Comparison of ENCODE assay signal across 14 mouse cellular contexts in the genomic region with DNA sequence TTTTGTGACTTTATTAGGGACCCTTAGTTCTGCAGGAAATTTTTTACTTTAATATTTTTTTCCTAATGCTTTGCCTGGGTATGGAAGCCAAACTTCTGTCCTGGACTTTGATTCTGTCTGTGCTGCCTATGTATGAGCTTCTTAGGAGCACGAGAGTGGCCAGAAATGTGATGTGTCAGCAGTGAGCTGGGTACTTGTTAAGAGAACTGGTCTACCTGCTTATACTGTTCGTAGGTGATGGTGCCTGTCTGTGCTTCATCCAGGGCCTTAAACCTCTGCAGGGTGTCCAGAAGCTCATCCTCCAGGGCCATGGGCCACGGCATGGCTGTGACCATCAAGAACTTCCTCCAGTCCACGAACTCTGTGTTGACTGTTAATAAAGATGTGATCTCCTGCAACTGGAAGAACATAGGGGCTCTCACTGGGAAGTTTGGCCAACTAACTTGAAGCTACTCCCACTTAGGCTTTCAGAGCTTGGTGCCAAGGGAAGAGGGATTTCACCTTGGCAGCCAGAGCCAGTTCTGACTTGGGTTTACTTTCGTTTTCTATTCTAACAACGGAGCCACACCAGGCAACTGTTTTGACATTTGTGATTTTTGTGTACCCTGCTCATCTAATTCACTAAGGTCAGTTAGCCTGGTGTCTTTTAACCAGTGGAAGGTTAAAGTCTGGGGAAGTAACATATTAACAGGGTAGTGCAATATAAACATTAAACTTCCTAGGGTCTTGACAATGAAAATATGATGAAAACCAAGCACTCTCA.
DNase-seq lines count a peak whose midpoint lies in the region; TF ChIP-seq lines count a peak whose summit lies in the region.
"Had no signal": no experiment of that assay in that cellular context is flagged by ENCODE, and none has a peak within 500 bp of the region (broad histone marks: within the 10 kb centered on the region; RNA-seq: fewer than 3 reads in every experiment).

No protein-coding gene starts in this region.

- no peak overlapping the region for H3K27ac ChIP-seq in cerebellum, adult 2 months (ENCODE audit: insufficient read depth, low read length)
- H3K27ac ChIP-seq: forebrain, embryonic 12.5 days; intestine, embryonic 15.5 days had no signal

- no peak for TF ChIP-seq CTCF in cerebellum, adult 2 months (IDR thresholded peaks at IDR 0.05; ENCODE audit: borderline replicate concordance, insufficient read depth, low read depth, low read length)

- 82% methylated on average over 6 of the region's 6 CpGs for WGBS in cerebellum, adult 2 months

- no peaks in the 10 kb centered on the region for H3K27me3 ChIP-seq in cerebellum, adult 2 months (ENCODE audit: control insufficient read depth, insufficient read depth, low read length)
- H3K27me3 ChIP-seq: forebrain, embryonic 12.5 days; intestine, embryonic 15.5 days had no signal

- no peak for TF ChIP-seq POLR2A in cerebellum, adult 2 months (IDR thresholded peaks at IDR 0.05; ENCODE audit: borderline replicate concordance, insufficient read depth, low read length)

- peak; percentile 17 to 79 for DNase-seq in adrenal gland, adult (ENCODE audit: inconsistent age in 2 of 2, low spot score in 1 of 2)
- DNase-seq in adrenal gland, postnatal 25 days: no peak
- peak; percentile 2 for DNase-seq in 416B (ENCODE audit: low read depth)
- peak; percentile 42 for DNase-seq in adrenal gland, postnatal 10 days
- DNase-seq in kidney, postnatal 14 days: peak; percentile 18
- DNase-seq in spleen, adult 12 weeks (ENCODE audit: low spot score): no peak
- DNase-seq in c-Kit-positive CD71-positive TER-119-positive erythroid progenitor cells, embryonic 14.5 days (ENCODE audit: low spot score): no peak
- no peak for DNase-seq in cerebellum, adult 2 months
- DNase-seq: cerebellum, adult 11-12 months; heart, postnatal 14 days; lung, embryonic 14.5 days; midbrain, embryonic 14.5 days had no signal

- no peak overlapping the region for H3K4me3 ChIP-seq in cerebellum, adult 2 months (replicated peaks; ENCODE audit: insufficient read depth, low read depth, low read length)
- H3K4me3 ChIP-seq: forebrain, embryonic 12.5 days; intestine, embryonic 15.5 days had no signal

- H3K4me1 ChIP-seq in cerebellum, adult 2 months (ENCODE audit: control insufficient read depth, insufficient read depth, low read length): no peaks in the 10 kb centered on the region
- H3K4me1 ChIP-seq: forebrain, embryonic 12.5 days; intestine, embryonic 15.5 days had no signal

Comparison
In these comparisons a context has a peak if more than half of its experiments do, and no peak if none do; other contexts are left out.
1. DNase-seq: peak in adrenal gland, adult (2 of 2), 416B (single experiment), adrenal gland, postnatal 10 days (single experiment) and kidney, postnatal 14 days (single experiment); none in adrenal gland, postnatal 25 days (single experiment), spleen, adult 12 weeks (single experiment), c-Kit-positive CD71-positive TER-119-positive erythroid progenitor cells, embryonic 14.5 days (single experiment) and cerebellum, adult 2 months (0 of 2).